Mouse (Mus musculus): Measurements from ENCODE around the gene Gm49395. TPM values are rescaled to one million over a fixed set of nuclear protein-coding genes. Genes with fewer than 3 reads are reported as not detected.

Gm49395 gene
- polyA plus RNA-seq, 1 experiment from 2014 or later: 4.2 TPM

GRCm38 (mm10) chr13:115107436-115107835, 5.7 kb upstream of the Gm49395 start:
- Histone ChIP-seq H3K9me3 (ENCODE audit: control insufficient read depth, low read length) (no peaks in the 10 kb centered on the region), H3K4me2 (ENCODE audit: low read length) (no peak overlapping the region), H3K4me1 (ENCODE audit: control insufficient read depth, insufficient read depth, low read length) (no peaks in the 10 kb centered on the region), H3K36me3 (ENCODE audit: control insufficient read depth, insufficient read depth, low read length) (no peaks in the 10 kb centered on the region), H3K27me3 (ENCODE audit: control insufficient read depth, insufficient read depth, low read length) (no peaks in the 10 kb centered on the region), H3K27ac (replicated peaks; ENCODE audit: low read depth, low read length) (no peak overlapping the region), H3K4me3 (replicated peaks; ENCODE audit: low read depth, low read length) (no peak overlapping the region), H3K9ac (replicated peaks; ENCODE audit: low read length) (no peak overlapping the region)
- 76% methylated on average over 8 of the region's 8 CpGs for WGBS
- DNase-seq: no peak
- no peak for ATAC-seq (ENCODE audit: low FRiP score, low TSS enrichment)

DNA sequence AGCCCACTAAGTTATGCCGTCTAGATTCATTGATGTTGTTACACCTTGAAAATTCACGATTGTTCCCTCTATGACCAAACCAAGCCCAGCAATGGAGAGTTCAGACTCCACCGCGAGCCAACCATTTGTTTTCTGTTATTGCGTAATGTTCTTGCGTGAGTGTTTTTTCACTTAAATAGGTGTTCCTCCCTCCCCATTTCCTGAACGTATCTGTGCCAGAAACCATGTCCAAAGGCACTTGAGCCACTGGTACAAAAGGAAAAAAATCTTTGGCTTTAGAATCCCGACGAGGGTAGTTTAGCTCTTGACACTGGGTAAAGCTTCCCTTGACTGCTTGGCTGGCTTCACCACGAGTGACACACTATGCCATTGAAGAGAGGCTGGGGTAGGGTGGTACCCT, 4.5 kb upstream of the Gm49395 start:
- ATAC-seq (ENCODE audit: low FRiP score, low TSS enrichment): no peak
- 93% methylated on average over 10 of the region's 10 CpGs for whole genome bisulfite sequencing

DNA sequence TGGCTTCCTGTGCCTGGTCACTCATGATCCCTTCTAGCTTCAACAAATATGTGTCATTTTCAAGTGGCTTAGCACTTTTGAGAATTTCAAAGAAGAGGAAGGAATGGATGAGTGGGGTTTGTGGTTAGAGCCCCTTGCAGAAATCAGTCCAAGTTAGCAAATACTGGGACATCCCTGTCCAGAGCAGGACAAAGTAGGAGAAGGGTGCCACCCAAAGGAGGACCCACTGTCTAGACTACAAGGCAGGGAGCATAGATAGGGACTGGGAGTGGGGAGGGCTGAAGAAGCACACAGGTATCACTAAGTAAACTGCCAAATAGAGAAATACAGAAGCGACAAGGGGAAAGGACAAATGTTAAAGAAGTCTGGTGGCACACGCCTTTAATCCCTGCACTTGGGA, 1.0 kb upstream of the Gm49395 start:
- H3K27me3 ChIP-seq (ENCODE audit: control insufficient read depth, insufficient read depth, low read length): peaks cover 14% of the 10 kb centered on the region
- 100% methylated on average over 2 of the region's 2 CpGs for WGBS
- H3K4me3 ChIP-seq (replicated peaks; ENCODE audit: low read depth, low read length): no peak overlapping the region
- no peak overlapping the region for H3K4me2 ChIP-seq (ENCODE audit: low read length)
- H3K9ac ChIP-seq (replicated peaks; ENCODE audit: low read length): no peak overlapping the region
- H3K36me3 ChIP-seq (ENCODE audit: control insufficient read depth, insufficient read depth, low read length): no peaks in the 10 kb centered on the region
- H3K9me3 ChIP-seq (ENCODE audit: control insufficient read depth, low read length): no peaks in the 10 kb centered on the region
- no peak for DNase-seq
- H3K4me1 ChIP-seq (ENCODE audit: control insufficient read depth, insufficient read depth, low read length): no peaks in the 10 kb centered on the region; the same call in 1 of the 2 replicates
- no peak for ATAC-seq (ENCODE audit: low FRiP score, low TSS enrichment)
- no peak overlapping the region for H3K27ac ChIP-seq (replicated peaks; ENCODE audit: low read depth, low read length)

More for the DNA sequence above, 4.5 kb upstream of the Gm49395 start:
- H3K27me3 ChIP-seq (ENCODE audit: control insufficient read depth, insufficient read depth, low read length): peaks cover 2% of the 10 kb centered on the region
- H3K36me3 ChIP-seq (ENCODE audit: control insufficient read depth, insufficient read depth, low read length): no peaks in the 10 kb centered on the region
- H3K4me1 ChIP-seq (ENCODE audit: control insufficient read depth, insufficient read depth, low read length): no peaks in the 10 kb centered on the region; the same call in 1 of the 2 replicates
- H3K4me3 ChIP-seq (replicated peaks; ENCODE audit: low read depth, low read length): no peak overlapping the region
- no peak overlapping the region for H3K4me2 ChIP-seq (ENCODE audit: low read length)
- no peaks in the 10 kb centered on the region for H3K9me3 ChIP-seq (ENCODE audit: control insufficient read depth, low read length)
- DNase-seq: no peak
- H3K27ac ChIP-seq (replicated peaks; ENCODE audit: low read depth, low read length): no peak overlapping the region
- H3K9ac ChIP-seq (replicated peaks; ENCODE audit: low read length): no peak overlapping the region

DNA sequence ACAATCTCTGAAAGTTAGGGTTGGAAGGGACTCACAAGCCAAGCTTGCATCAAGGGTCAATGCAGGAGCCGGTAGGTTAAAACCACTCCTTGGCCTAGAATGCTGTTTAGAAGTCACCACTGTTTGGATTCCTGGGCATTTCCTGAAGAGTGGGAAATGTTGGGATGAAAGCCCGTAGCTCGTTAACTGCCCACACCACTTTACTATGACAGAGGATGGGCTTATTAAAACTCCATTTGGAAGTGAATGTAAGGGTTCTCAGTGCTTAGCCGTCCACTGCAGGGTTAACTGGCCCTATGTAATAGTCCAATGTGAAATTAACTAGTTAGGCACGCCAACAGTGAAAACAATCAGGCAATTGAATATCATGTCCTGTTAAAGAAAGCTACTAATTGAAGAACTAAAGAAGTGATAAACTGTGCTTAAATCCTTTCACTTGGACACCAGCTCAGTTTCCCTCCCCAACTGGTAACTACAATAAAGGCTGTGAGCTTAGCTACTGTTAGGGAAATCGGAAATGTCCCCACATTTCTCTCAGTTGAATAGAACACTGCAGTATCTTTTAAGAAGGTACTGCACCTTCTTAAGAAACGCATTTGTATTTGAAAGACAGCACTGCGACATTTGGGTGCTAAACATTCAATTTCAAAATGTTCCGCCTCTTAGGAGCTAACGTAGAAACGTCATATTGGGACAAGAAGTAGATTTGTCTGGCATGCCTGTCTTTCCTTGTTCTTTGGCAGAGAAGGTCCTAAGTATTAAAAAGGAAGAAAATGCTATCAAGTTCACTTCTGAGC, 1.1 kb downstream of the Gm49395 start:
- Histone ChIP-seq H3K36me3 (ENCODE audit: control insufficient read depth, insufficient read depth, low read length) (no peaks in the 10 kb centered on the region), H3K4me1 (ENCODE audit: control insufficient read depth, insufficient read depth, low read length) (no peaks in the 10 kb centered on the region; the same call in 1 of the 2 replicates), H3K4me2 (ENCODE audit: low read length) (peak overlapping the region; percentile 86), H3K4me3 (replicated peaks; ENCODE audit: low read depth, low read length) (peak overlapping the region; percentile 41), H3K9me3 (ENCODE audit: control insufficient read depth, low read length) (no peaks in the 10 kb centered on the region), H3K27ac (replicated peaks; ENCODE audit: low read depth, low read length) (no peak overlapping the region), H3K27me3 (ENCODE audit: control insufficient read depth, insufficient read depth, low read length) (peaks cover 14% of the 10 kb centered on the region), H3K9ac (replicated peaks; ENCODE audit: low read length) (no peak overlapping the region; the same call in 1 of the 2 replicates)
- 37% methylated on average over 11 of the region's 11 CpGs for WGBS
- ATAC-seq (ENCODE audit: low FRiP score, low TSS enrichment) (no peak), DNase-seq (no peak)

DNA sequence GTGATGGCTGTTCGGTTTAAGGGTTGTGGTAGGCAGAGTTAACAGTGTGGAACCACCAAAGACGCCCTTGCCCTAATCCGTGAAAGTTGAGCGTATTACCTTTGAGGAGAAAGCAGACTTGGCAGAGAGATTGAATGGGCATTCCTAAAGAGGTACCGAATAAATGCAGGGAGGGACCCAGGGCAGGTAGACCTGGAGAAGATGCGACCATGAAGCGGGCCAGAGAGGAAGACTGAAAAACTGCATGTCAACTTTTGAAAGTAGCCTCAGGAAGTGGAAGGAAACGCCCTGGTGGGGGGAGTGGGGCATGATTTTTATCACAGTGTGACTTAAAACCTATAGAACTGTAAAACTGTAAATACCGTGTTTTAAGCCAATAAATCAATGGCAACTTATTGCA, 2.3 kb downstream of the Gm49395 start:
- no peak for ATAC-seq (ENCODE audit: low FRiP score, low TSS enrichment)
- Histone ChIP-seq H3K4me2 (ENCODE audit: low read length) (no peak overlapping the region), H3K27ac (replicated peaks; ENCODE audit: low read depth, low read length) (no peak overlapping the region), H3K36me3 (ENCODE audit: control insufficient read depth, insufficient read depth, low read length) (no peaks in the 10 kb centered on the region), H3K4me3 (replicated peaks; ENCODE audit: low read depth, low read length) (no peak overlapping the region), H3K9ac (replicated peaks; ENCODE audit: low read length) (no peak overlapping the region), H3K27me3 (ENCODE audit: control insufficient read depth, insufficient read depth, low read length) (peaks cover 14% of the 10 kb centered on the region), H3K4me1 (ENCODE audit: control insufficient read depth, insufficient read depth, low read length) (no peaks in the 10 kb centered on the region; the same call in 1 of the 2 replicates), H3K9me3 (ENCODE audit: control insufficient read depth, low read length) (no peaks in the 10 kb centered on the region)
- 82% methylated on average over 9 of the region's 9 CpGs for WGBS
- DNase-seq: no peak

DNA sequence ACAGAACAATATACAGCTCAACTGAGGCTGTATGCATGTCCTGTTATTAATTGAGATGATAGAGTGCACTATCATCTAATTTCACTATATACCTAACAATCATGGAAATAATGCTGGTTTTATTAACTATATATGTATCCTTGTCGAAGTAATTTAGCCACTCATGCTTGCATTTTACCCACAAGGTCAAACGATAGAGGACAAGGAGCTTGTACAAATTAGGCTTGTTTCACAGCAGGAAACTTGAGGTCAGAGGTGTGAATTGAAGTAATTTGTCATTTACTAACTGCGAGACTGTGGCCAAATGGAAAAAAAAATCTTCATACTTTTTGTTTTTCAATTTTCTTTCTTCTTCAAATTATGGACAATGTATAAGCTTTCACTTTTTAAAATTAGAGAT, 3.5 kb downstream of the Gm49395 start:
- Histone ChIP-seq H3K4me2 (ENCODE audit: low read length) (no peak overlapping the region), H3K27me3 (ENCODE audit: control insufficient read depth, insufficient read depth, low read length) (peaks cover 14% of the 10 kb centered on the region), H3K4me3 (replicated peaks; ENCODE audit: low read depth, low read length) (no peak overlapping the region), H3K4me1 (ENCODE audit: control insufficient read depth, insufficient read depth, low read length) (no peaks in the 10 kb centered on the region; the same call in 1 of the 2 replicates), H3K36me3 (ENCODE audit: control insufficient read depth, insufficient read depth, low read length) (no peaks in the 10 kb centered on the region), H3K9me3 (ENCODE audit: control insufficient read depth, low read length) (no peaks in the 10 kb centered on the region), H3K27ac (replicated peaks; ENCODE audit: low read depth, low read length) (no peak overlapping the region), H3K9ac (replicated peaks; ENCODE audit: low read length) (no peak overlapping the region)
- ATAC-seq (ENCODE audit: low FRiP score, low TSS enrichment) (no peak), DNase-seq (no peak)
- 90% methylated on average over 3 of the region's 3 CpGs for WGBS

DNA sequence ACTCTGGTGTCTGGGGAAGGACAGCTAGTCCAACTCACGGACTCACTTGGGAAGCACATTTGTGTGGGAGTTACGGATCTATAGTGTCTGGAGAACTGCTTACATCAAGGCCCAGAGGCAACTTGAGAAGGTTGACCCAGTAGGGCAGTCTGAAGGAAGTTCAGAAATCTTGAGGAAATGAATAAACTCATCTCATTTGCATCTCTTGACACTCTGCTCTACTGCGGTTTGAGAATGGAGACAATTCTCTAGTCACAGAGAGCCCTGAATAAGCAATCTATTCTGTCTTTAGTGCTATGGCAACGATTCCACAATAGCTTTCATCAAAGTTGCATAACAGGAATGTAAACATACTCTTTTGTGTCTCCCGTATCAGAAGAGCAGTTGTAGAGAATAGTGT, 4.8 kb downstream of the Gm49395 start:
- Histone ChIP-seq H3K36me3 (ENCODE audit: control insufficient read depth, insufficient read depth, low read length) (no peaks in the 10 kb centered on the region), H3K4me2 (ENCODE audit: low read length) (no peak overlapping the region), H3K27ac (replicated peaks; ENCODE audit: low read depth, low read length) (no peak overlapping the region), H3K4me3 (replicated peaks; ENCODE audit: low read depth, low read length) (no peak overlapping the region), H3K9me3 (ENCODE audit: control insufficient read depth, low read length) (no peaks in the 10 kb centered on the region), H3K27me3 (ENCODE audit: control insufficient read depth, insufficient read depth, low read length) (peaks cover 14% of the 10 kb centered on the region), H3K9ac (replicated peaks; ENCODE audit: low read length) (no peak overlapping the region), H3K4me1 (ENCODE audit: control insufficient read depth, insufficient read depth, low read length) (no peaks in the 10 kb centered on the region; the same call in 1 of the 2 replicates)
- 52% methylated on average over 5 of the region's 5 CpGs for WGBS
- DNase-seq (no peak), ATAC-seq (ENCODE audit: low FRiP score, low TSS enrichment) (no peak)

DNA sequence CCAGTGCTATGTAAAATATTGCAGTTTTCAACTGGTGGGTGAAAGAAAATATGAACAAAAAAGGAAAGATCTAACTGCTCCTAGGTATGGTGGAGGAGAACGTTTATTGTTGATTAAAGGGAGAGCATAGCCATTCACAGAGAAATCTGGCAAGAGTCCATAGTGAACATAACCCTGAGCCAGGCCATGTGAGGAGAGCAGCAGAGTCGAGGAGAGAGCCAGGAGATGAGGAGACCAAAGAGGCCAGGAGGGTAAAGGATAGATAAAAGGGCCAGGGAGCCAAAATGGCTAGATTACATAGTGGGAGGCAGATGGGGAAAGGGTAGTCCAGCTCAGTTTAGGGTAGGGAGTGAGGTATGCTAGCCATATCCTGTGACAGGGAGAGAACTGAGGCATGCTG, 5.5 kb downstream of the Gm49395 start:
- ATAC-seq (ENCODE audit: low FRiP score, low TSS enrichment): no peak

GRCm38 (mm10) chr13:115095392-115095791, 6.3 kb downstream of the Gm49395 start:
- Histone ChIP-seq H3K36me3 (ENCODE audit: control insufficient read depth, insufficient read depth, low read length) (no peaks in the 10 kb centered on the region), H3K27me3 (ENCODE audit: control insufficient read depth, insufficient read depth, low read length) (peaks cover 3% of the 10 kb centered on the region; the same call in 1 of the 2 replicates), H3K4me3 (replicated peaks; ENCODE audit: low read depth, low read length) (no peak overlapping the region), H3K9me3 (ENCODE audit: control insufficient read depth, low read length) (no peaks in the 10 kb centered on the region), H3K4me1 (ENCODE audit: control insufficient read depth, insufficient read depth, low read length) (no peaks in the 10 kb centered on the region), H3K9ac (replicated peaks; ENCODE audit: low read length) (no peak overlapping the region), H3K27ac (replicated peaks; ENCODE audit: low read depth, low read length) (no peak overlapping the region), H3K4me2 (ENCODE audit: low read length) (no peak overlapping the region)
- WGBS: 92% methylated on average over 2 of the region's 2 CpGs
- DNase-seq (no peak), ATAC-seq (ENCODE audit: low FRiP score, low TSS enrichment) (no peak)

More for the DNA sequence above, 5.5 kb downstream of the Gm49395 start:
- no peak overlapping the region for H3K27ac ChIP-seq (replicated peaks; ENCODE audit: low read depth, low read length)
- DNase-seq: no peak
- no peak overlapping the region for H3K4me3 ChIP-seq (replicated peaks; ENCODE audit: low read depth, low read length)
- H3K4me2 ChIP-seq (ENCODE audit: low read length): no peak overlapping the region
- WGBS: 58% methylated on average over 2 of the region's 2 CpGs
- H3K4me1 ChIP-seq (ENCODE audit: control insufficient read depth, insufficient read depth, low read length): no peaks in the 10 kb centered on the region; the same call in 1 of the 2 replicates
- peaks cover 12% of the 10 kb centered on the region for H3K27me3 ChIP-seq (ENCODE audit: control insufficient read depth, insufficient read depth, low read length)
- H3K9me3 ChIP-seq (ENCODE audit: control insufficient read depth, low read length): no peaks in the 10 kb centered on the region
- no peaks in the 10 kb centered on the region for H3K36me3 ChIP-seq (ENCODE audit: control insufficient read depth, insufficient read depth, low read length)
- H3K9ac ChIP-seq (replicated peaks; ENCODE audit: low read length): no peak overlapping the region

Measured in midbrain, embryonic 14.5 days (tissue).